In genomic region chr10:107123529-107124335, GRCm38 (mm10) we compare ENCODE assay signal across 8 mouse cellular contexts. TPM values are rescaled to one million over a fixed set of nuclear protein-coding genes. Genes with fewer than 3 reads are reported as not detected.
DNase-seq lines count a peak whose midpoint lies in the region; TF ChIP-seq lines count a peak whose summit lies in the region.

Gene Acss3 (minus strand): TSS chr10:107123668.

- H3K4me3 ChIP-seq in embryonic facial prominence, embryonic 10.5 days = peak within 1 kb of the TSS; percentile 72
- peak within 1 kb of the TSS; percentile 53 for H3K4me3 ChIP-seq in lung, adult 2 months (replicated peaks; ENCODE audit: extremely low read depth, low read depth, low read length)

- peak; percentile 3 for DNase-seq in cerebellum, adult 18-20 months
- no peak for DNase-seq in cerebellum, adult 8-10 months
- peak; percentile 89 for DNase-seq in embryonic facial prominence, embryonic 10.5 days (ENCODE audit: low spot score)
- DNase-seq in heart, adult 9 months (ENCODE audit: low spot score in 2 of 2) = peak; percentile 42 to 60
- peak; percentile 73 for DNase-seq in kidney, adult 18-20 months
- peak; percentile 38 for DNase-seq in lung, adult 2 months
- peak; percentile 46 for DNase-seq in ovary, postnatal 14 days (ENCODE audit: low spot score)
- DNase-seq in frontal cortex, postnatal 25 days (ENCODE audit: low spot score in 2 of 2) = no peak

- no peaks in the 10 kb centered on the region for H3K36me3 ChIP-seq in embryonic facial prominence, embryonic 10.5 days (replicated peaks)

- 0 out of 2 replicates have a peak, but pooled peaks have one; percentile 49 for TF ChIP-seq POLR2A in lung, adult 2 months (IDR thresholded peaks at IDR 0.05; ENCODE audit: borderline replicate concordance, extremely low read depth, low read depth, low read length)

- H3K27me3 ChIP-seq in embryonic facial prominence, embryonic 10.5 days (replicated peaks; ENCODE audit: low read depth, poor library complexity, severe bottlenecking) = no peaks in the 10 kb centered on the region

- no peaks in the 10 kb centered on the region for H3K9me3 ChIP-seq in embryonic facial prominence, embryonic 10.5 days

- H3K4me1 ChIP-seq in embryonic facial prominence, embryonic 10.5 days = peaks cover 23% of the 10 kb centered on the region
- H3K4me1 ChIP-seq in lung, adult 2 months (ENCODE audit: control insufficient read depth, insufficient read depth, low read length) = no peaks in the 10 kb centered on the region

- 2% methylated on average over 17 of the region's 17 CpGs for WGBS in embryonic facial prominence, embryonic 10.5 days
- WGBS in lung, adult 2 months = 4% methylated on average over 17 of the region's 17 CpGs

- no peak for TF ChIP-seq CTCF in lung, adult 2 months (IDR thresholded peaks at IDR 0.05; ENCODE audit: insufficient read depth, low read length)

- H3K27ac ChIP-seq in embryonic facial prominence, embryonic 10.5 days (replicated peaks) = peak within 1 kb of the TSS; percentile 84

RNA-seq across cellular contexts. Expression of gene Acss3, which starts in this region (rescaled TPM):
- polyA plus RNA-seq in embryonic facial prominence, embryonic 10.5 days (2016; fragmentation: Nextera tagmentation; extraction: Ambion mirVana) = 3.2 and 4.9 TPM in 2 replicates
- polyA plus RNA-seq in lung, adult 2 months (2012; rRNA removed) = 1.9 and 2.9 TPM in 2 replicates

Comparison
In these comparisons a context has a peak if more than half of its experiments do, and no peak if none do; other contexts are left out.
1. DNase-seq: peak in cerebellum, adult 18-20 months (2 of 2), embryonic facial prominence, embryonic 10.5 days (single experiment), heart, adult 9 months (2 of 2), kidney, adult 18-20 months (single experiment), lung, adult 2 months (single experiment) and ovary, postnatal 14 days (single experiment); none in cerebellum, adult 8-10 months (single experiment) and frontal cortex, postnatal 25 days (0 of 2).